12 mouse cellular contexts compared by ENCODE assay signal in genomic region chr13:31370873-31371272, GRCm38 (mm10).
"Had no signal": no experiment of that assay in that cellular context is flagged by ENCODE, and none has a peak within 500 bp of the region (broad histone marks: within the 10 kb centered on the region; RNA-seq: fewer than 3 reads in every experiment).

No protein-coding gene starts in this region.

- ATAC-seq: liver, postnatal 0 days; midbrain, embryonic 15.5 days had no signal

- H3K9me3 ChIP-seq: limb, embryonic 15.5 days; liver, embryonic 13.5 days; lung, embryonic 15.5 days; midbrain, embryonic 15.5 days; neural tube, embryonic 12.5 days had no signal

- H3K4me2 ChIP-seq: limb, embryonic 15.5 days; liver, embryonic 13.5 days; lung, embryonic 15.5 days; midbrain, embryonic 11.5 days; midbrain, embryonic 15.5 days; neural tube, embryonic 12.5 days had no signal

- H3K27me3 ChIP-seq: limb, embryonic 15.5 days; liver, embryonic 13.5 days; lung, embryonic 15.5 days; midbrain, embryonic 15.5 days; neural tube, embryonic 12.5 days had no signal

- H3K4me1 ChIP-seq: liver, embryonic 13.5 days; midbrain, embryonic 15.5 days; neural tube, embryonic 12.5 days had no signal

- H3K36me3 ChIP-seq: limb, embryonic 15.5 days; liver, embryonic 13.5 days; lung, embryonic 15.5 days; midbrain, embryonic 15.5 days; neural tube, embryonic 12.5 days had no signal

- H3K27ac ChIP-seq: limb, embryonic 15.5 days; liver, embryonic 13.5 days; lung, embryonic 15.5 days; midbrain, embryonic 15.5 days; neural tube, embryonic 12.5 days had no signal

- H3K4me3 ChIP-seq: limb, embryonic 15.5 days; liver, embryonic 13.5 days; lung, embryonic 15.5 days; midbrain, embryonic 15.5 days; neural tube, embryonic 12.5 days had no signal

- DNase-seq: kidney, adult 11 months; kidney, adult 9 months; kidney, postnatal 14 days; liver, embryonic 13.5 days; liver, postnatal 0 days; thymus, adult 2 months; thymus, postnatal 25 days had no signal

- H3K9ac ChIP-seq: limb, embryonic 15.5 days; liver, embryonic 13.5 days; liver, postnatal 0 days; lung, embryonic 15.5 days; midbrain, embryonic 15.5 days; neural tube, embryonic 12.5 days had no signal
